Mouse (Mus musculus) erythroblast, embryonic 14.5 days (primary cell): ENCODE results near the gene Slco2b1. TPM values are rescaled to one million over a fixed set of nuclear protein-coding genes. Genes with fewer than 3 reads are reported as not detected.
"Not testable (repeated sequence)": the region's sequence is repeated elsewhere in the genome, so short reads cannot be mapped to it uniquely, and the experiment has no call there.

Experiments
- H3K27me3 ChIP-seq: 2 replicates; pipeline ENCODE4 v1.6.1; 2012; ENCODE audit warnings: inconsistent platforms; ENCODE audit not compliant: control insufficient read depth
- H3K36me3 ChIP-seq: 2 replicates; pipeline ENCODE4 v1.6.1; 2012; ENCODE audit warnings: mild to moderate bottlenecking, inconsistent platforms; ENCODE audit not compliant: control insufficient read depth
- H3K4me1 ChIP-seq: 2 replicates; pipeline ENCODE4 v1.6.1; 2012; ENCODE audit warnings: inconsistent platforms; ENCODE audit not compliant: control insufficient read depth
- H3K4me3 ChIP-seq: replicated peaks from 2 replicates; pipeline ENCODE3; 2012; ENCODE audit warnings: moderate library complexity, mild to moderate bottlenecking, inconsistent platforms
- H3K9me3 ChIP-seq: 2 replicates; pipeline ENCODE4 v1.6.1; 2012; ENCODE audit warnings: low read length, inconsistent platforms, mixed read lengths; ENCODE audit not compliant: control insufficient read depth
- GATA1 ChIP-seq: IDR thresholded peaks from 2 replicates; pipeline ENCODE4 v1.6.1; 2012; ENCODE audit warnings: low read length, inconsistent platforms, mixed read lengths
- TAL1 ChIP-seq: IDR thresholded peaks from 3 replicates; pipeline ENCODE4 v1.6.1; 2012; ENCODE audit warnings: low read length, inconsistent platforms, mixed read lengths
- polyA plus RNA-seq: library from polyadenylated mRNA; stranded (reverse); fragments of >175 nt; gene quantifications from 2 replicates; pipeline ENCODE4 v1.2.3, GENCODE M21; 2012

The Slco2b1 gene
- 0.02 TPM in 1 of 2 replicates, not detected in the other for polyA plus RNA-seq

DNA sequence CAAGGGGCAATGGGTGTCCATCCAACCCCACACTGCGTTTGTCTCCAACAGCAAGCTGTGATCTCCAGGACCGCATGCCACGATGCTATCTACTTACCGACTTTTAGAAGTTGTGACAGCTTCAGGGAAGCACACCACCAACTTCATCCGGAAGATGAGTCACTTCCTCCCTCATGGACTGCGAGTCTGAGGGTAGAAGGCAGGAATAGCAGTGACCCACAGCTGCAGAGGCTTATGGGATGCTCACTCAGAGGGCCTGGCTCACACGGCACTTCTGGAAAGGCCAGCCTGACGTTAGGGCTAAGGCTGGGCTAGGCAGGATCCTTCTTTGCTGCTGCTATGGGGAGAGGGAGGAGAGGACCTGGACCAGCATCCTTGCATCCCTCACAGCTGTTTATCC, at the start of gene Slco2b1:
Gene Slco2b1 (minus strand): TSS at position 175 of the 400 bp plus-strand sequence.
- no peak for TF ChIP-seq TAL1
- no peak for TF ChIP-seq GATA1
- Histone ChIP-seq H3K4me3 (no peak within 1 kb of the TSS), H3K36me3 (no peaks in the 10 kb centered on the region), H3K27me3 (peaks cover 20% of the 10 kb centered on the region), H3K9me3 (no peaks in the 10 kb centered on the region), H3K4me1 (no peaks in the 10 kb centered on the region)

DNA sequence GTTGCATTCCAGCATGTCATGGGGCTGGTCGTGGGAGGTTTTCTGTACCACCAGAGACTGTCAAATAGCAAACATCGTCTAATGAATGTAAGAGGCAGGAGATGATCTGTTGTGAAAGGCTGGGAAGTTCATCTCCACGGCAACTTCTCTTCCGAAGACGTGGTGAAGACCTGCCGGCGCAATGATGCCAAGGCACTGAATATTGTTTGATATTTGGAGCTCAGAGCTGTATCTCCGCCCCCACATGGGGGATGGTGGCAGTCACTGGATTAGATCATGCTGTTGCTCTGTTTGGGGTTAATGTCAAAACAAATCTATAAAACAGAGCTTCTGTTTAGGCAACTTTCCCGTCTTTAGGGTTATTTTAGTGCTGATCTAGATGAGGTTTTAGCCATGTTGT, 28.1 kb upstream of the Slco2b1 start:
- H3K4me3 ChIP-seq, result no peak overlapping the region
- no peaks in the 10 kb centered on the region for H3K36me3 ChIP-seq
- no peaks in the 10 kb centered on the region for H3K9me3 ChIP-seq
- H3K4me1 ChIP-seq, result no peaks in the 10 kb centered on the region
- H3K27me3 ChIP-seq, result no peaks in the 10 kb centered on the region
- TF ChIP-seq TAL1 (no peak), GATA1 (no peak)

DNA sequence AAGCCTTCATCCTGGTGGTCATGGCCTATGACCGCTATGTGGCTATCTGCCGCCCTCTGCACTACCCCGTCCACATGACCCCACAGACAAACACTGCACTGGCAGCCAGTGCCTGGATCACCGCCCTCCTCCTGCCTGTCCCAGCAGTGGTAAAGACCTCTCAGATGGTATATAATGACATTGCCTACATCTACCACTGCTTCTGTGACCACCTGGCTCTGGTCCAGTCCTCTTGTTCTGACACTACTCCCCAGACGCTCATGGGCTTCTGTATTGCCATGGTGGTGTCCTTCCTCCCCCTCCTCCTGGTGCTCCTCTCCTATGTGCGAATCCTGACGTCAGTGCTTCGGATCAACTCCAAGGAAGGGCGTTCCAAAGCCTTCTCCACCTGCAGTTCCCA, 24.4 kb upstream of the Slco2b1 start:
- not testable (repeated sequence) for H3K4me3 ChIP-seq, H3K9me3 ChIP-seq, H3K27me3 ChIP-seq, H3K4me1 ChIP-seq, H3K36me3 ChIP-seq

- no peaks in the 10 kb centered on the region for H3K9me3 ChIP-seq
- no peaks in the 10 kb centered on the region for H3K27me3 ChIP-seq
- H3K4me1 ChIP-seq, result no peaks in the 10 kb centered on the region
- H3K4me3 ChIP-seq, result no peak overlapping the region
- H3K36me3 ChIP-seq, result no peaks in the 10 kb centered on the region
- no peak for TF ChIP-seq TAL1
- TF ChIP-seq GATA1, result no peak
These were observed 23.5 kb upstream of the Slco2b1 start for GRCm38 (mm10) chr7:99734612-99735011.

DNA sequence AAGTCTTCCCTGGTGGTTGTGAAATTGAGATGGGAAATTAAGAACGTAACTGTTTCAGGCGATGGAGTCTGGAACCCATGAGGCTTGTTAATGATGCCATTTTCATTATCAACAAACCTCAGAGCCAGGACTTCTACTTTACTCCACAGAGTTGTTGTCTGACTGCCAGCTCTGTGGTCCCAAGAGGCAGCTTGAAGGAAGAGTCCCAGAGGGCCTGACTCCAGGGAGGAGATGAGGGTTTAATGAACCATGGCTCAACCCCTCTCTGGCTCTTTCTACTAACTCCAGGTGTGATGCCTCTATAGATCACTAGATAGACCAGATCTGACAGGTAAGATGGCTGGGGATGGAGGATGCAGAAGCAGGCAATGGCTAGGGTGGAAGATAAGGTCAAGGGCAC, 18.8 kb upstream of the Slco2b1 start, which contains the start of gene Olfr520:
Gene Olfr520 (plus strand): TSS at position 301 of the 400 bp plus-strand sequence.
- no peak within 1 kb of the TSS for H3K4me3 ChIP-seq
- H3K27me3 ChIP-seq, result no peaks in the 10 kb centered on the region
- H3K36me3 ChIP-seq, result no peaks in the 10 kb centered on the region
- no peaks in the 10 kb centered on the region for H3K4me1 ChIP-seq
- peaks cover 2% of the 10 kb centered on the region for H3K9me3 ChIP-seq
- TF ChIP-seq TAL1 (no peak), GATA1 (no peak)

DNA sequence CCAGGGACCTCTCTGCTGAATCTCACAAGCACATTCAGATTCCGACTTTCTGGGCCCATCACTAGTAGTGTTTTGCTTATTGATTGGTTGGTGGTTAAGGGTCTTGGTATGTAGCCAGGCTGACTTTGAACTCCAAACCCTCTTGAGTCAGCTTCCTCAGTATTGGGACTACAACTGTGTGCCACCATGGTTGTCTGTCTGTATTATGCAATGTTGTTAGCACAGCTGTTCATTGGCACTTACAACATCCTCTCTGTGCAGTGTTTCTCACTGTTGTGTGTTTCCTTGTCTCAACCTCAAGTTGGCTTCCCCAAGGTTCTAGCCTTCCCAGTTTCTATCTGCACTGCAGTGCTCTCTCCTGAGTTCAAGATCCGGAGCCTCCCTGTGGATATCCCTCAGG, 5.4 kb upstream of the Slco2b1 start:
- H3K4me3 ChIP-seq, result no peak overlapping the region
- no peaks in the 10 kb centered on the region for H3K9me3 ChIP-seq
- no peaks in the 10 kb centered on the region for H3K4me1 ChIP-seq
- no peak for TF ChIP-seq GATA1
- TF ChIP-seq TAL1, result no peak
- no peaks in the 10 kb centered on the region for H3K36me3 ChIP-seq
- no peaks in the 10 kb centered on the region for H3K27me3 ChIP-seq

- no peak overlapping the region for H3K4me3 ChIP-seq
- peaks cover 13% of the 10 kb centered on the region for H3K27me3 ChIP-seq
- TF ChIP-seq TAL1 (no peak), GATA1 (no peak)
- H3K9me3 ChIP-seq, result no peaks in the 10 kb centered on the region
- H3K4me1 ChIP-seq, result no peaks in the 10 kb centered on the region
- H3K36me3 ChIP-seq, result no peaks in the 10 kb centered on the region
These were observed 1.3 kb upstream of the Slco2b1 start for GRCm38 (mm10) chr7:99712431-99712830.

- Histone ChIP-seq H3K4me1 (no peaks in the 10 kb centered on the region), H3K27me3 (peaks cover 22% of the 10 kb centered on the region), H3K4me3 (no peak overlapping the region), H3K36me3 (no peaks in the 10 kb centered on the region), H3K9me3 (no peaks in the 10 kb centered on the region)
- no peak for TF ChIP-seq TAL1
- TF ChIP-seq GATA1, result no peak
These were observed 664 bp downstream of the Slco2b1 start for GRCm38 (mm10) chr7:99710476-99710875.

DNA sequence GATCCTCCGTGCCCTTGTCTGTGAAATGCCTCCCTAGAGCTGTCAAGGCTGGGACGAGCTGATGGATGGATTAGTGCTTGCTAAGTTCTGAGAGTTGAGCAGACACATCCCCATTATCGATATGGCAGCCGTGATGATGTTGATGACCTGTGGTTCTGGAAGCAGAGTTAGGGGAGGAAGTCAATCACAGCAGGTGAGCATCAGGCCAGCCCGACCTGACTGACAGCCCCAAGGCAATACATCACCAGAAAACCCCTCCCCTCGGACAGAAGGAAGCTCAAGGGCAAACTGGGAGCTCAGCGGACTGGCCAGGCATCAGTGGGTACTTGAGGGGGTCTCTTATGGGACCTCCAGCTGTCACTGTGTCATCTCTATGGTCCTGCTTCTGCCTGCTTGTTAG, 1.1 kb downstream of the Slco2b1 start:
- H3K4me1 ChIP-seq, result no peaks in the 10 kb centered on the region
- peaks cover 22% of the 10 kb centered on the region for H3K27me3 ChIP-seq
- no peak overlapping the region for H3K4me3 ChIP-seq
- TF ChIP-seq GATA1, result no peak
- no peak for TF ChIP-seq TAL1
- H3K36me3 ChIP-seq, result no peaks in the 10 kb centered on the region
- no peaks in the 10 kb centered on the region for H3K9me3 ChIP-seq

GRCm38 (mm10) chr7:99708750-99709149, 2.4 kb downstream of the Slco2b1 start:
- Histone ChIP-seq H3K4me3 (no peak overlapping the region), H3K4me1 (no peaks in the 10 kb centered on the region), H3K36me3 (no peaks in the 10 kb centered on the region), H3K9me3 (no peaks in the 10 kb centered on the region), H3K27me3 (peaks cover 22% of the 10 kb centered on the region)
- TF ChIP-seq GATA1 (no peak), TAL1 (no peak)
